Mouse (Mus musculus) CH12.LX (cell line): ENCODE data around the gene Fam178b. TPM values are rescaled to one million over a fixed set of nuclear protein-coding genes. Genes with fewer than 3 reads are reported as not detected.

Experiments
- DNase-seq: peaks from one replicate; pipeline ENCODE4 v3.0.0-alpha.2; 2013; ENCODE audit errors: extremely low read depth
- H3K27ac ChIP-seq: 2 replicates; pipeline ENCODE4 v1.5.1; 2012; ENCODE audit warnings: low read depth, mild to moderate bottlenecking, control low read depth, moderate library complexity; ENCODE audit not compliant: insufficient read depth
- H3K27me3 ChIP-seq: replicated peaks from 2 replicates; pipeline ENCODE3; 2012; ENCODE audit warnings: inconsistent platforms
- H3K36me3 ChIP-seq, 2 experiments: replicated peaks in 1 of 2; 2 replicates each; pipeline versions ENCODE3 to v1.6.1; 2012; ENCODE audit warnings: inconsistent platforms in 1 of 2, low read length in 1 of 2, mild to moderate bottlenecking in 1 of 2, mixed read lengths in 1 of 2, moderate library complexity in 1 of 2; ENCODE audit not compliant: control insufficient read depth in 1 of 2, insufficient read depth in 1 of 2
- H3K4me1 ChIP-seq, 2 experiments: 2 replicates each; pipeline ENCODE4 v1.6.1; 2012; ENCODE audit warnings: inconsistent platforms in 1 of 2, moderate library complexity in 1 of 2; ENCODE audit not compliant: insufficient read depth in 2 of 2, control insufficient read depth in 1 of 2
- H3K4me2 ChIP-seq: 2 replicates; pipeline ENCODE4 v1.6.1; 2012; ENCODE audit warnings: low read depth, mild to moderate bottlenecking, control low read depth; ENCODE audit not compliant: poor library complexity, insufficient read depth, severe bottlenecking
- H3K4me3 ChIP-seq, 3 experiments: fragments of 150-350 bp in 1 of 3; sonication (generic) in 1 of 3; replicated peaks in 1 of 3; 2 replicates each; pipeline versions ENCODE3 to v1.5.1; 2011 to 2012; ENCODE audit warnings: low read depth in 2 of 3, low read length in 2 of 3, mild to moderate bottlenecking in 2 of 3, moderate library complexity in 2 of 3, control low read depth in 1 of 3, improper control_type of control experiment in 1 of 3, inconsistent platforms in 1 of 3, mixed read lengths in 1 of 3; ENCODE audit not compliant: poor library complexity in 1 of 3
- H3K79me2 ChIP-seq: replicated peaks from 2 replicates; pipeline ENCODE4 v1.6.1; 2012; ENCODE audit warnings: mild to moderate bottlenecking, moderate library complexity; ENCODE audit not compliant: control insufficient read depth, poor library complexity, insufficient read depth, severe bottlenecking; ENCODE audit errors: extremely low read depth
- H3K9ac ChIP-seq: 2 replicates; pipeline ENCODE4 v1.6.1; 2012; ENCODE audit warnings: low read depth, mild to moderate bottlenecking, control low read depth, moderate library complexity; ENCODE audit not compliant: insufficient read depth
- H3K9me3 ChIP-seq: replicated peaks from 2 replicates; pipeline ENCODE3; 2012; ENCODE audit warnings: low read length, inconsistent platforms, mixed read lengths
- BHLHE40 ChIP-seq: IDR thresholded peaks from 2 replicates; pipeline ENCODE4 v1.6.1; 2011; ENCODE audit warnings: mild to moderate bottlenecking, low read depth, low read length, improper control_type of control experiment
- CHD1 ChIP-seq: IDR thresholded peaks from 2 replicates; pipeline ENCODE4 v1.6.1; 2012; ENCODE audit warnings: low read depth, low read length, improper control_type of control experiment, inconsistent platforms
- CHD2 ChIP-seq: IDR thresholded peaks from 2 replicates; pipeline ENCODE4 v1.6.1; 2011; ENCODE audit warnings: low read length, improper control_type of control experiment
- CTCF ChIP-seq, 2 experiments: IDR thresholded peaks in 1 of 2; conservative IDR thresholded peaks in 1 of 2; 2 replicates each; pipeline ENCODE4 v1.5.1; 2011 to 2012; ENCODE audit warnings: low read depth in 2 of 2, low read length in 2 of 2, improper control_type of control experiment in 1 of 2, inconsistent platforms in 1 of 2, mild to moderate bottlenecking in 1 of 2, moderate library complexity in 1 of 2
- EP300 ChIP-seq: IDR thresholded peaks from 2 replicates; pipeline ENCODE4 v1.6.1; 2011; ENCODE audit warnings: low read length, improper control_type of control experiment
- GABPA ChIP-seq: IDR thresholded peaks from 2 replicates; pipeline ENCODE4 v1.6.1; 2012; ENCODE audit warnings: low read depth, low read length, improper control_type of control experiment, inconsistent platforms; ENCODE audit not compliant: insufficient replicate concordance
- HCFC1 ChIP-seq: IDR thresholded peaks from 2 replicates; pipeline ENCODE4 v1.6.1; 2012; ENCODE audit warnings: low read depth, mild to moderate bottlenecking, inconsistent platforms, low read length, improper control_type of control experiment
- JUN ChIP-seq: IDR thresholded peaks from 2 replicates; pipeline ENCODE4 v1.6.1; 2011; ENCODE audit warnings: low read depth, mild to moderate bottlenecking, low read length, improper control_type of control experiment, moderate library complexity; ENCODE audit not compliant: insufficient read depth
- JUND ChIP-seq: conservative IDR thresholded peaks from 2 replicates; pipeline ENCODE4 v1.6.1; 2011; ENCODE audit warnings: low read depth, low read length, improper control_type of control experiment
- MAFK ChIP-seq: IDR thresholded peaks from 2 replicates; pipeline ENCODE4 v1.6.1; 2011; ENCODE audit warnings: low read length, improper control_type of control experiment; ENCODE audit not compliant: insufficient replicate concordance
- MAX ChIP-seq: IDR thresholded peaks from 2 replicates; pipeline ENCODE4 v1.6.1; 2011; ENCODE audit warnings: low read length, improper control_type of control experiment
- NRF1 ChIP-seq: IDR thresholded peaks from 2 replicates; pipeline ENCODE4 v1.6.1; 2014; ENCODE audit warnings: low read depth, mild to moderate bottlenecking, inconsistent platforms, low read length, improper control_type of control experiment, moderate library complexity
- POLR2A ChIP-seq: IDR thresholded peaks from 2 replicates; pipeline ENCODE4 v1.6.1; 2011; ENCODE audit warnings: low read depth, mild to moderate bottlenecking, improper control_type of control experiment, low read length
- RCOR1 ChIP-seq: conservative IDR thresholded peaks from 2 replicates; pipeline ENCODE4 v1.6.1; 2012; ENCODE audit warnings: low read depth, mild to moderate bottlenecking, inconsistent platforms, low read length, improper control_type of control experiment
- UBTF ChIP-seq: IDR thresholded peaks from 2 replicates; pipeline ENCODE4 v1.6.1; 2012; ENCODE audit warnings: low read depth, mild to moderate bottlenecking, inconsistent platforms, low read length, improper control_type of control experiment, moderate library complexity
- ZC3H11A ChIP-seq: IDR thresholded peaks from 2 replicates; pipeline ENCODE4 v1.6.1; 2012; ENCODE audit warnings: low read depth, mild to moderate bottlenecking, inconsistent platforms, low read length, improper control_type of control experiment
- ZNF384 ChIP-seq: IDR thresholded peaks from 2 replicates; pipeline ENCODE4 v1.6.1; 2012; ENCODE audit warnings: low read depth, low read length, improper control_type of control experiment, inconsistent platforms
- dilution Hi-C: fragments of 300-500 bp; cut with MboI; formaldehyde crosslinking; loops from 2 replicates; pipeline ENCODE4 v1.14.3; 2020; ENCODE audit warnings: low sequenced_read_pairs; ENCODE audit not compliant: extremely low pct_unique_long_range_greater_than_20kb, extremely low pct_ligation_motif_present
- in situ Hi-C: fragments of 300-500 bp; cut with MboI; formaldehyde crosslinking; loops from 3 replicates; pipeline ENCODE4 v1.14.3; 2019; ENCODE audit warnings: low sequenced_read_pairs, low pct_ligation_motif_present, low pct_unique_long_range_greater_than_20kb, mixed read lengths
- polyA plus RNA-seq: library from polyadenylated mRNA; unstranded; fragments of >175 nt; gene quantifications from 2 replicates; pipeline ENCODE4 v1.2.1, GENCODE M21; 2012; ENCODE audit warnings: low read depth; ENCODE audit not compliant: insufficient read length
- total RNA-seq, 2 experiments: library from RNA; depleted of rRNA; stranded (reverse); fragments of 300-350 nt in 1 of 2; fragments of >200 nt in 1 of 2; gene quantifications; 2 replicates each; pipeline ENCODE4 v1.2.3; 2012 to 2014

Gene Fam178b
- total and polyA plus RNA-seq, 3 experiments: 0.50 TPM; not detected in 2

GRCm38 (mm10) chr1:36559256-36559655 lies 123.7 kb downstream of the Fam178b start:
- no peak for TF ChIP-seq MAX
- no peak for TF ChIP-seq ZNF384
- TF ChIP-seq NRF1: no peak
- no peak for TF ChIP-seq CHD2
- no peak for TF ChIP-seq CHD1
- no peak for TF ChIP-seq GABPA
- no peak for TF ChIP-seq ZC3H11A
- TF ChIP-seq HCFC1: no peak
- TF ChIP-seq CTCF (conservative IDR thresholded peaks at IDR 0.05 in 1 of 2, IDR thresholded peaks at IDR 0.05 in 1 of 2; ENCODE audit: low read depth in 2 of 2, low read length in 2 of 2): no peak
- H3K4me3 ChIP-seq: no peak overlapping the region
- H3K9me3 ChIP-seq: no peaks in the 10 kb centered on the region
- DNase-seq: no peak
- no peak overlapping the region for H3K27ac ChIP-seq
- H3K27me3 ChIP-seq: peaks cover 38% of the 10 kb centered on the region
- dilution Hi-C loops (no loop called here), in situ Hi-C loops (loop anchor here (5.0 kb wide), 1 partner anchor 73 kb away; no protein-coding TSS in a partner anchor)
- no peaks in the 10 kb centered on the region for H3K36me3 ChIP-seq
- peaks cover 18 to 65% of the 10 kb centered on the region in 2 experiments for H3K4me1 ChIP-seq
- H3K4me2 ChIP-seq: no peak overlapping the region; the same call in 1 of the 2 replicates
- no peaks in the 10 kb centered on the region for H3K79me2 ChIP-seq
- H3K9ac ChIP-seq: no peak overlapping the region

GRCm38 (mm10) chr1:36558031-36558993 lies 124.7 kb downstream of the Fam178b start, which contains the start of gene Sema4c:
Gene Sema4c, minus strand, starts transcription at chr1:36558349.
- no peaks in the 10 kb centered on the region for H3K79me2 ChIP-seq
- in situ Hi-C loops (loop anchor here (5.0 kb wide), 1 partner anchor 74 kb away; no protein-coding TSS in a partner anchor), dilution Hi-C loops (no loop called here)
- H3K4me3 ChIP-seq: peak within 1 kb of the TSS; percentile 58 to 77 (median 71)
- H3K4me2 ChIP-seq: peak within 1 kb of the TSS; percentile 97
- peaks cover 38% of the 10 kb centered on the region for H3K27me3 ChIP-seq
- H3K27ac ChIP-seq: no peak within 1 kb of the TSS
- H3K4me1 ChIP-seq: peaks cover 14 to 58% of the 10 kb centered on the region in 2 experiments
- peaks cover under 1 to 3% of the 10 kb centered on the region in 2 experiments for H3K36me3 ChIP-seq
- TF ChIP-seq BHLHE40 (peak; percentile 19; the same call in 1 of the 2 replicates), POLR2A (no peak), ZC3H11A (no peak), MAFK (no peak), RCOR1 (no peak), NRF1 (no peak), EP300 (no peak), JUND (no peak), UBTF (0 out of 2 replicates have a peak, but pooled peaks have one; percentile 64), JUN (no peak), CTCF (conservative IDR thresholded peaks at IDR 0.05 in 1 of 2, IDR thresholded peaks at IDR 0.05 in 1 of 2; ENCODE audit: low read depth in 2 of 2, low read length in 2 of 2) (no peak)
- no peaks in the 10 kb centered on the region for H3K9me3 ChIP-seq
- H3K9ac ChIP-seq: peak within 1 kb of the TSS; percentile 15
- DNase-seq: peak; percentile 29
